Mouse (Mus musculus) stomach, adult 2 months (tissue): Measurements from ENCODE around the gene Brms1. TPM values are rescaled to one million over a fixed set of nuclear protein-coding genes. Genes with fewer than 3 reads are reported as not detected.

ENCODE experiments used
- polyA plus RNA-seq: library from polyadenylated mRNA; depleted of rRNA; stranded (reverse); fragments of >200 nt; gene quantifications from 2 replicates; pipeline ENCODE4 v1.2.3, GENCODE M21; 2012; rRNA removed

Brms1 gene
- polyA plus RNA-seq = 70.6 and 73.0 TPM in 2 replicates

DNA sequence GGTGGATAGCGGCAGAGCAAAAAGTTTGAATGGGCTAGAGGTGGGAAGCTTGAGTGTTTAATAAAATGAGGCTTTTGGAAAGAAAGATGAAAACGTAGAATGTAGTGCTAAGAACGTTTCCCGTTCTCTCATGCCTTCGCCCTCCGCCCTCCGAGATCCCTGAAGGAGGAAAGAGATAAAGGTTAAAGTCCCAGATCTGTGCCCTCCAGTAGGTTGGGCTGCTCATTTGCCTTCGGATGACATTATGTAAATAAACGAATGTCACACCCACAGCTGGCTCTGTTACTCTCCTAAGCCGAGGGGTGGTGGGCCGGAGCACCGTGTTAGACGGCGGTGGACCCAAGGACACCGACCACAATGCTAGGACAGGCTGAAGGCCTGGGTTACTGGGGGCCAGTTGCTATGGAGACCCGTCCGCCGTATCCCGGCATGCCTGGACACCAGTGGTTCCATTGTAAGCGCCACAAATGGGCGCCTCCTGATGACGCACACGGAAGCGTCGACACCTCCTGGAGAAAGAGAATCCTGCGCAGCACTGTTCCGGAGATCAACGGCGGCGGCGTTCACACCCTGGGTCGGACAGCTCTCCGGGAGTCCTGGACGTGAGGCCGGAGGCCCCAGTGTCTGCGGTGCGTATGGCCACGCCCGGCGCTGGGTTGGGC is at the start of gene Brms1:
Gene Brms1 (plus strand): TSS at position 493 of the 662 bp plus-strand sequence.

GRCm38 (mm10) chr19:5023621-5024479 is 17.3 kb upstream of the Brms1 start, which contains the start of gene Slc29a2:
TSS of gene Slc29a2 (plus strand) at chr19:5023860.

DNA sequence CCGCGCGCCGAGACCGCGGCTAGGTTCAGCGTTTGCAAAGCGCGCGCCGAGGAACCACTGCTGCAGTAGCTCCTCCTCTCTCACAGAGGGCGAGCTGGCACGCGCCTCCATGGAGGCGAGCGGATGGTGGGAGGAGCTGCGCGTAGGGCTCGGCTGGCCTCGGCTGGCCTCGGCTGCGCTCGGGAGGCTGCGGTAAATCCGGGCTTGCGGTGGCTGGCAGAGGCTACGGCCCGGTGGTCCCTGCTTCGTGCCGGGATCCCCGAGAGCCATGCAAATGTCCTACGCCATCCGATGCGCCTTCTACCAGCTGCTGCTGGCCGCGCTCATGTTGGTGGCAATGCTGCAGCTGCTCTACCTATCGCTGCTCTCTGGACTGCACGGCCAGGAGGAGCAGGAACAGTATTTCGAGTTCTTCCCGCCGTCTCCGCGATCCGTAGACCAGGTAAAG is 2.4 kb upstream of the Brms1 start, which contains the start of the genes B4gat1 and AC124502.3:
Gene B4gat1 (plus strand): TSS at position 118 of the 448 bp plus-strand sequence.
Gene AC124502.3 (plus strand): TSS at position 183 of the 448 bp plus-strand sequence.

DNA sequence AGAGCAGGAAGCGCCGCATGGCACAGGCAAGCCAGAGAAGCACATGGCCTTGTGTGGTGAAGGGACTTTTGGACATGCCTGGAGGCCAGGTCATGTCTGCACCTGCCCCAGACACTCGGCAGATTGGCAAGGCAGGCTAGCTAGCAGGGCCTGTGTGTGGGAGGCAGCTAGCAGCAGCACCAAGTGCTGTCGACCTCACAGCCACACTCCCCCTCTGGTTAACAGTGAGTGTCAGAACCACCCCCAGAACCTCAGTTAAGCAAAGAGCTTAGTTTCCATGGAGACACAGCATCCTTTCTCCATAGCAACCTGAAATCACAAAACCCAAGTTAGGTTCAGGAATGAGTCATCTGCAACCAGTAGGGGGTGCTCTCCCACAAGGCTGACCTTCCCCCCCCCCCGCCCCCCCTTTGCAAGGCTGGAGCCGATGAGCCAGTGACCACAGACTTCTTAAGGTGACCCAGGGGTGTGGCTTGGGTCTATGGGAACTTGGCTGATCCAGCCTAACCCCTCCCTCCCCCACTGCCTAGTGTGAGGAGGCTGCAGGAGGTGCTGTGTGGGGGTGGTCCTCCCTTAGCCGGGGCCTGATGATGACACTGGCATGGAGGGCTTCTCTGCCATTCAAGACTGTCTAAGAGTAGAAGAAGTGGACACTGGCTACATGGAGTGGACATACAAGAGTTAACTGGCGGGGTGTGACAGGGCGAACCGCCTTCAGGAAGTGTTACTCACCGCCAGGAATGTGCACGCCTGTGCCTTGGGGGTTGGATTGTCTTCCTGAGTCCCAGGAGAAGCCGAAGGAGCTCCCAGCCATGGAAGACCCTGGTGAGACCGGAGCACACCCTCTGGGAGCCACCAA is 9.1 kb downstream of the Brms1 start, which contains the start of gene Rin1:
Gene Rin1 (plus strand): TSS at position 435 of the 859 bp plus-strand sequence.

GRCm38 (mm10) chr19:5067867-5068569 is 26.9 kb downstream of the Brms1 start, which contains the start of gene Cd248:
TSS of gene Cd248 (plus strand) at chr19:5068078.

DNA sequence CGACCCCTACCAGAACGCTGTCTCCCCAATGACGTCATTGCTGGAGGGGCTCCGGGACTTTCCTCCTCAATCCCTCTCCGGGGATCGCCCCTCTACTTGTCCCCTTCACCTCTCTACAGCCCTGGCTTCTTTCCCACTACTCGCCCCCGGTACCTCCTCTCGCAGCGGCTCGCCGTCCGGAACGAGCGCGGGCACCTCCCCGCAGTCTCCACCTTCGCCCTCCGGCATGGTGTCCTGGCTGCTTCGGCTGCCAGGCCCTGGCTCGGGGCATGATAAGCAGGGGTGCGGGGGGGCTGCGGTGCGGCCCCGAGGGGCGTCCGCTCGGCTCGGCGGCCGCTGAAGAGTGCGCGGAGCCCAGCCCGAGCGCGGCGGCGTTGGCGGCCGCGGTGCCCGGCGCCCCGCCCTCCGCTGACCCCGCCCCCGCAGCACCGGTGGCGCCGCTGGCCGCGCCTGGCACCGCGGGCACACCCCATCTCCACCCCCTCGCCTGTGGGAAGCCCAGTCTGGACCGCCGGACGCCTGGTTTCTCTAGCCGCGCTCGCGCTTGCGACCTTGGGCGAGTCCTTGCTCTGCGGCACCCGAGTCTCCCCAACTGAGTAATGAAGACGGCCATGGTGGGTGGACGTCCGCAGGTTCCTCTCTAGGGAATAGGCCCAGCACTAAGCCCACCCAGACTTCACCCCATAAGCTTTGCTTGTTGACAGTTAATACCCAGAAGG is 44.1 kb downstream of the Brms1 start, which contains the start of gene Tmem151a:
Gene Tmem151a (minus strand): TSS at position 387 of the 719 bp plus-strand sequence.

GRCm38 (mm10) chr19:5087884-5088728 is 47.0 kb downstream of the Brms1 start, which contains the start of gene Yif1a:
TSS of gene Yif1a (plus strand) at chr19:5088538.

DNA sequence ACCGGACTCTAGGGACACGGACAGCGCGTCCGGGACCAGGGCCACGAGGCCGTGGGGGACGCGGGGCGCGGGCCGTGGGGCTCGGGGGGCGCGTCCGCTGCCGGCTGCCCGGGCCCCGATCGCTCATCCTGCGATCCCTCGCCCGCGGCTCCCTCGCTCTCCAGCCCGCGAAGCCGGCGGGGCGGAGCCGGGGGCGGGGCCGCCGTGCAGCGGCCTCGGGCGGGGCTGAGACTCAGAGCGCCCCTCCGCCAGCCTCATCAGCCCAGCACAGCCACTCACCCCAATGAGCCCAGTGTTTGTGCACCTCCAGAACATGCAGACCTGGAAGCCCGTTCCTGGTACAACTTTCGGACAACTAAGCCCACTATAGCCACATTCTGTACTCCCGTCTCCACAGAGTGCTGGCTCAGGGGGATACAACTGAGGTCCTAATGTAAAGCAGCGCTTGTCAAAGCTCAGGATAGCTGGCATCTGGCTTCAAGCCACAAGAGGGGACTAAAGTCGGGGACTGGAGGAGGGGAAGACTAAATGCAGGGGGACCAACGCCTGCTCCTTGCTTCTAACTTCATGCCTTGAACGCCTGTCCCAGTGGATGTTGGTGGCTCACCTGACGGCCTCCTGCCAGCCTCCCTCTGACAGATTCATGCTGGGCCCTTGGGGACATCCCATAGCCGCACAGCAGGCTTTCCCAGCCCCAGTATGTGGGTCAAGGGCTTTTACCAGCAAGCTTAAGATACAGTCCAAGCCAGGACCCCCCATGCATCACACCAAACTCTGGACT is 57.4 kb downstream of the Brms1 start, which contains the start of gene Cnih2:
Gene Cnih2 (minus strand): TSS at position 159 of the 781 bp plus-strand sequence.

Other genes starting within 250 kb of the Brms1 start
- gene Rbm4, start 247.5 kb upstream of the Brms1 start, polyA plus RNA-seq = 7.1 and 8.2 TPM in 2 replicates
- gene Gm21992, start 229.7 kb upstream of the Brms1 start, polyA plus RNA-seq = 10.9 and 14.2 TPM in 2 replicates
- gene Rbm14, start 229.7 kb upstream of the Brms1 start, polyA plus RNA-seq = 32.4 and 33.3 TPM in 2 replicates
- 23.8 and 24.3 TPM in 2 replicates for gene Ccs, start 202.0 kb upstream of the Brms1 start, polyA plus RNA-seq
- 0.02 TPM in 1 of 2 replicates, not detected in the other for gene Ccdc87, start 202.0 kb upstream of the Brms1 start, polyA plus RNA-seq
- gene Ctsf, start 186.2 kb upstream of the Brms1 start, polyA plus RNA-seq = 45.7 and 55.3 TPM in 2 replicates
- gene Actn3, start 163.4 kb upstream of the Brms1 start, polyA plus RNA-seq = 1.5 and 5.9 TPM in 2 replicates
- 12.6 and 15.1 TPM in 2 replicates for gene Zdhhc24, start 162.7 kb upstream of the Brms1 start, polyA plus RNA-seq
- gene Bbs1, start 134.7 kb upstream of the Brms1 start, polyA plus RNA-seq = 1.3 and 1.4 TPM in 2 replicates
- 105 and 113 TPM in 2 replicates for gene Dpp3, start 113.1 kb upstream of the Brms1 start, polyA plus RNA-seq
- 2.4 and 2.7 TPM in 2 replicates for gene Peli3, start 98.2 kb upstream of the Brms1 start, polyA plus RNA-seq
- 5.0 and 6.0 TPM in 2 replicates for gene Mrpl11, start 79.2 kb upstream of the Brms1 start, polyA plus RNA-seq
- gene Npas4, start 51.0 kb upstream of the Brms1 start, polyA plus RNA-seq = 2.9 and 3.7 TPM in 2 replicates
- 4.5 and 5.5 TPM in 2 replicates for gene Slc29a2, start 17.5 kb upstream of the Brms1 start, polyA plus RNA-seq
- 9.1 and 12.1 TPM in 2 replicates for gene B4gat1, start 2.5 kb upstream of the Brms1 start, polyA plus RNA-seq
- 0.42 and 2.6 TPM in 2 replicates for gene AC124502.3, start 2.5 kb upstream of the Brms1 start, polyA plus RNA-seq
- 15.4 and 15.8 TPM in 2 replicates for gene Rin1, start 9.1 kb downstream of the Brms1 start, polyA plus RNA-seq
- gene Cd248, start 26.7 kb downstream of the Brms1 start, polyA plus RNA-seq = 17.7 and 19.4 TPM in 2 replicates
- 55.2 and 81.3 TPM in 2 replicates for gene Tmem151a, start 44.2 kb downstream of the Brms1 start, polyA plus RNA-seq
- 124 and 160 TPM in 2 replicates for gene Yif1a, start 47.2 kb downstream of the Brms1 start, polyA plus RNA-seq
- 1.8 and 2.7 TPM in 2 replicates for gene Cnih2, start 57.2 kb downstream of the Brms1 start, polyA plus RNA-seq
- 130 and 151 TPM in 2 replicates for gene Rab1b, start 65.7 kb downstream of the Brms1 start, polyA plus RNA-seq
- 22.3 and 26.2 TPM in 2 replicates for gene Klc2, start 77.2 kb downstream of the Brms1 start, polyA plus RNA-seq
- gene Pacs1, start 231.8 kb downstream of the Brms1 start, polyA plus RNA-seq = 8.3 and 8.5 TPM in 2 replicates